Mouse (Mus musculus) neural tube, embryonic 10.5 days (tissue): ENCODE measurements around the gene Chrna10.

Experiments used
- DNase-seq: peaks from one replicate; pipeline ENCODE4 v3.0.0-alpha.2; 2017; ENCODE audit warnings: low spot score; ENCODE audit errors: extremely low spot score

Chrna10 gene

GRCm38 (mm10) chr7:102082816-102083215 lies 33.8 kb downstream of the Chrna10 start, which contains the start of gene Trpc2:
Trpc2 (plus strand) TSS chr7:102083116.
- DNase-seq, result no peak

- no peak for DNase-seq
Observed at GRCm38 (mm10) chr7:102081784-102082183, 34.8 kb downstream of the Chrna10 start.

GRCm38 (mm10) chr7:102080311-102080710 lies 36.3 kb downstream of the Chrna10 start:
- no peak for DNase-seq

GRCm38 (mm10) chr7:102078517-102078916 lies 38.1 kb downstream of the Chrna10 start:
- no peak for DNase-seq

GRCm38 (mm10) chr7:102076714-102077296 lies 39.8 kb downstream of the Chrna10 start:
- DNase-seq, result no peak

GRCm38 (mm10) chr7:102066363-102066762 lies 50.3 kb downstream of the Chrna10 start:
- DNase-seq, result no peak

GRCm38 (mm10) chr7:102065046-102065891 lies 51.4 kb downstream of the Chrna10 start, which contains the start of the genes Rnf121, Xndc1 and Xntrpc:
Rnf121 (minus strand) TSS chr7:102065469.
Xndc1 (plus strand) TSS chr7:102065511.
Xntrpc (plus strand) TSS chr7:102065713.
- DNase-seq, result peak; percentile 93

GRCm38 (mm10) chr7:102064655-102065045 lies 52.0 kb downstream of the Chrna10 start:
- DNase-seq, result no peak

- DNase-seq, result no peak
Observed at GRCm38 (mm10) chr7:102063891-102064290, 52.7 kb downstream of the Chrna10 start.

- DNase-seq, result no peak
Observed at GRCm38 (mm10) chr7:102062203-102062602, 54.4 kb downstream of the Chrna10 start.

GRCm38 (mm10) chr7:102061353-102061752 lies 55.3 kb downstream of the Chrna10 start:
- no peak for DNase-seq
